Mouse (Mus musculus) gastrocnemius, postnatal 36 days (tissue): Measurements from ENCODE around the gene Ccsap. TPM values are rescaled to one million over a fixed set of nuclear protein-coding genes. Genes with fewer than 3 reads are reported as not detected.

Experiments
- DNase-seq, 2 experiments: peaks; one replicate each; pipeline ENCODE4 v3.0.0; 2022
- intact Hi-C: fragments of 180-260 bp; cut with DNase I; formaldehyde crosslinking; loops from one replicate; pipeline ENCODE4 v1.15.1; 2025
- total RNA-seq, 2 experiments: library from RNA; stranded (reverse); gene quantifications; 2 replicates each; pipeline ENCODE4 v1.2.3; 2021

Ccsap gene
- total RNA-seq, 2 experiments from 2014 or later: 0.54 to 0.66 TPM

GRCm38 (mm10) chr8:123882412-123882811 is 22.4 kb upstream of the Ccsap start:
- no peak for DNase-seq
- intact Hi-C loops: no loop called here

- no peak for DNase-seq
- intact Hi-C loops: no loop called here
Measured at GRCm38 (mm10) chr8:123880821-123881350, 20.9 kb upstream of the Ccsap start.

GRCm38 (mm10) chr8:123880271-123880670 is 20.3 kb upstream of the Ccsap start:
- intact Hi-C loops: no loop called here

GRCm38 (mm10) chr8:123877865-123878264 is 17.9 kb upstream of the Ccsap start:
- no peak for DNase-seq
- intact Hi-C loops: no loop called here

More at GRCm38 (mm10) chr8:123880271-123880670, 20.3 kb upstream of the Ccsap start:
- no peak for DNase-seq

GRCm38 (mm10) chr8:123874324-123874723 is 14.3 kb upstream of the Ccsap start:
- DNase-seq: no peak
- intact Hi-C loops: no loop called here

- DNase-seq: no peak
- intact Hi-C loops: no loop called here
Measured at GRCm38 (mm10) chr8:123873364-123873763, 13.4 kb upstream of the Ccsap start.

GRCm38 (mm10) chr8:123872048-123872447 is 12.0 kb upstream of the Ccsap start:
- DNase-seq: peak; percentile 50 to 63
- intact Hi-C loops: no loop called here

- intact Hi-C loops: no loop called here
- DNase-seq: no peak
Measured at GRCm38 (mm10) chr8:123866971-123867370, 7.0 kb upstream of the Ccsap start.

GRCm38 (mm10) chr8:123865786-123866185 is 5.8 kb upstream of the Ccsap start:
- no peak for DNase-seq
- intact Hi-C loops: no loop called here

- no peak for DNase-seq
- intact Hi-C loops: no loop called here
Measured at GRCm38 (mm10) chr8:123860386-123860785, 377 bp upstream of the Ccsap start.

- intact Hi-C loops: no loop called here
- DNase-seq: peak; percentile 83 to 87
Measured at GRCm38 (mm10) chr8:123858941-123859647, 915 bp downstream of the Ccsap start.

- intact Hi-C loops: no loop called here
- no peak for DNase-seq
Measured at GRCm38 (mm10) chr8:123858574-123858940, 1.5 kb downstream of the Ccsap start.

GRCm38 (mm10) chr8:123857361-123857760 is 2.6 kb downstream of the Ccsap start:
- no peak for DNase-seq
- intact Hi-C loops: no loop called here

GRCm38 (mm10) chr8:123854733-123855475 is 5.1 kb downstream of the Ccsap start:
- no peak for DNase-seq
- intact Hi-C loops: no loop called here

- intact Hi-C loops: no loop called here
Measured at GRCm38 (mm10) chr8:123854252-123854651, 5.8 kb downstream of the Ccsap start.

GRCm38 (mm10) chr8:123851590-123851989 is 8.4 kb downstream of the Ccsap start:
- no peak for DNase-seq
- intact Hi-C loops: no loop called here

More at GRCm38 (mm10) chr8:123854252-123854651, 5.8 kb downstream of the Ccsap start:
- no peak for DNase-seq

GRCm38 (mm10) chr8:123849352-123849751 is 10.7 kb downstream of the Ccsap start:
- DNase-seq: no peak
- intact Hi-C loops: no loop called here

GRCm38 (mm10) chr8:123847546-123847945 is 12.5 kb downstream of the Ccsap start:
- intact Hi-C loops: no loop called here
- no peak for DNase-seq

- no peak for DNase-seq
- intact Hi-C loops: no loop called here
Measured at GRCm38 (mm10) chr8:123846509-123846908, 13.5 kb downstream of the Ccsap start.

- DNase-seq: no peak
- intact Hi-C loops: no loop called here
Measured at GRCm38 (mm10) chr8:123845991-123846390, 14.0 kb downstream of the Ccsap start.

GRCm38 (mm10) chr8:123845114-123845513 is 14.9 kb downstream of the Ccsap start:
- no peak for DNase-seq
- intact Hi-C loops: no loop called here

GRCm38 (mm10) chr8:123844341-123844740 is 15.7 kb downstream of the Ccsap start:
- no peak for DNase-seq
- intact Hi-C loops: no loop called here
